Comparison of ENCODE assay signal across 12 mouse cellular contexts in the genomic region with DNA sequence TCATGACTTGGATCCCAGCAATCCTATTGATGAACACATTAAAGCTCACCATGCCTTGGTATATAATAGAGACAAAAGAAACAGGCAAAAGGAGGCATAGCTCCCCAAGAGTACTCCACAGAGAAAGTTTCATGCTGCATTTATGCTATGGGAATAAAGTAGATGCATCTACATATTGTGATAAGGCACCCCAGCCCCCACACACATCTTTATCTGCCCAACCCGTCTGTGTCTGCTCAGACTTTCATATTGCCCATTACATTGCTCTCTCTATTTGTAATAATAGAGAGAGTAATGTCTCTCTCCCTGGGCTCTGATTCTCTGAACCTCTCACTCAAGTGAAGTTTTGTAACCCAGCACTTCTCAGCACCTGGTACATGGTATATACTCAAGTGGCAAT.
"Had no signal": no experiment of that assay in that cellular context is flagged by ENCODE, and none has a peak within 500 bp of the region (broad histone marks: within the 10 kb centered on the region; RNA-seq: fewer than 3 reads in every experiment).

No protein-coding gene starts in this region.

- H3K4me2 ChIP-seq: midbrain, embryonic 12.5 days had no signal

- H3K4me3 ChIP-seq: limb, embryonic 10.5 days; megakaryocyte, embryonic 14.5 days; midbrain, embryonic 12.5 days had no signal

- H3K4me1 ChIP-seq: megakaryocyte, embryonic 14.5 days; midbrain, embryonic 12.5 days had no signal

- DNase-seq: kidney, adult 11 months; kidney, postnatal 10 days; lung, adult 2 months; lung, postnatal 36 days; right cerebral cortex, adult 18-20 months; thymus, adult 2 months; thymus, postnatal 25 days had no signal

- H3K9ac ChIP-seq: midbrain, embryonic 12.5 days had no signal

- H3K9me3 ChIP-seq: limb, embryonic 10.5 days; megakaryocyte, embryonic 14.5 days; midbrain, embryonic 12.5 days had no signal

- H3K27ac ChIP-seq: hindbrain, postnatal 0 days; limb, embryonic 10.5 days; midbrain, embryonic 12.5 days had no signal

- ATAC-seq: hindbrain, postnatal 0 days; lung, postnatal 0 days had no signal

- H3K36me3 ChIP-seq: limb, embryonic 10.5 days; midbrain, embryonic 12.5 days had no signal

- H3K27me3 ChIP-seq: megakaryocyte, embryonic 14.5 days; midbrain, embryonic 12.5 days had no signal
